Mouse (Mus musculus) spleen, adult 2 months (tissue): Measurements from ENCODE around the gene Zfp386. TPM values are rescaled to one million over a fixed set of nuclear protein-coding genes. Genes with fewer than 3 reads are reported as not detected.

Source experiments
- DNase-seq, 2 experiments: peaks; one replicate each; pipeline versions ENCODE4 v3.0.0 to v3.0.0-alpha.2; 2012 to 2021; ENCODE audit warnings: low spot score in 2 of 2, low read depth in 1 of 2
- H3K27ac ChIP-seq: fragments of 200-500 bp; 2 replicates; pipeline ENCODE4 v1.5.1; 2012; ENCODE audit warnings: low read length, inconsistent platforms; ENCODE audit not compliant: insufficient read depth
- H3K27me3 ChIP-seq: fragments of 200-500 bp; 2 replicates; pipeline ENCODE4 v1.6.1; 2012; ENCODE audit warnings: mild to moderate bottlenecking, moderate library complexity, low read length, inconsistent platforms; ENCODE audit not compliant: control insufficient read depth, insufficient read depth
- H3K36me3 ChIP-seq: fragments of 200-500 bp; 2 replicates; pipeline ENCODE4 v1.6.1; 2012; ENCODE audit warnings: mild to moderate bottlenecking, low read length, inconsistent platforms; ENCODE audit not compliant: control insufficient read depth, insufficient read depth
- H3K4me1 ChIP-seq: fragments of 200-500 bp; 2 replicates; pipeline ENCODE4 v1.6.1; 2011; ENCODE audit warnings: inconsistent platforms; ENCODE audit not compliant: control insufficient read depth, insufficient read depth, insufficient read length
- H3K4me3 ChIP-seq: fragments of 200-500 bp; 2 replicates; pipeline ENCODE4 v1.5.1; 2011; ENCODE audit warnings: mild to moderate bottlenecking, inconsistent platforms; ENCODE audit not compliant: insufficient read depth, insufficient read length; ENCODE audit errors: extremely low read depth
- CTCF ChIP-seq: fragments of 200-500 bp; IDR thresholded peaks from 2 replicates; pipeline ENCODE4 v1.5.1; 2011; ENCODE audit warnings: mild to moderate bottlenecking, inconsistent platforms; ENCODE audit not compliant: insufficient read depth, insufficient read length, insufficient replicate concordance; ENCODE audit errors: extremely low read depth
- POLR2A ChIP-seq: fragments of 200-500 bp; IDR thresholded peaks from 2 replicates; pipeline ENCODE4 v1.6.1; 2011; ENCODE audit warnings: low read depth, low read length, inconsistent platforms
- WGBS: fragments of 180-500 bp; shearing (Covaris S2); methylation state at CpG from one replicate; pipeline ENCODE4 v1.1.7; 2018; 5-methylcytosine and 5-hydroxymethylcytosine counted together
- polyA plus RNA-seq: library from polyadenylated mRNA; depleted of rRNA; stranded (reverse); fragments of >200 nt; gene quantifications from 2 replicates; pipeline ENCODE4 v1.2.3, GENCODE M21; 2012

Zfp386 gene
- polyA plus RNA-seq, 1 experiment: 4.6 TPM

DNA sequence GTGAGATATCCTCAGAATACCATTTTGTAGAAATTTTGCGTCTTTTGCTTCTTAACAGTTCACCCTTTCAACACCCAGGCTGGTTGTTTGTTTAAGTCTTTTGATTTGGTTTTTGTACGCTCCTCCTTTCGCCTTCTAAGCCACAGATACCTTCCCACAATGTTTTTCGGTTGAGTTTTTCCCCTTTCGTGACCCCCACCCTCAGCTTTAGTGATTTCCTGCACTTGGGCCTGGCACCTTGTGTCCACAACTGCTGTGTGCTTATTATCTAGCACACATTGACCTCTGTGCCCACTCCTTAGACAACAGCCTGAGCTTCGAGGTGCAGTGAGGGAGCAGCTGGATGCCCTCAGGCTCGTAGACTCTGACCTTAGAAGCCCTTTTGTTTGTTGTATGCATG lies 1.2 kb downstream of the Zfp386 start:
- no peak for DNase-seq
- Histone ChIP-seq H3K4me3 (peak overlapping the region; percentile 75), H3K4me1 (peaks cover 4% of the 10 kb centered on the region; the same call in 1 of the 2 replicates), H3K36me3 (no peaks in the 10 kb centered on the region), H3K27ac (no peak overlapping the region), H3K27me3 (no peaks in the 10 kb centered on the region)
- WGBS: 47% methylated on average over 7 of the region's 7 CpGs
- TF ChIP-seq CTCF: no peak
- no peak for TF ChIP-seq POLR2A

DNA sequence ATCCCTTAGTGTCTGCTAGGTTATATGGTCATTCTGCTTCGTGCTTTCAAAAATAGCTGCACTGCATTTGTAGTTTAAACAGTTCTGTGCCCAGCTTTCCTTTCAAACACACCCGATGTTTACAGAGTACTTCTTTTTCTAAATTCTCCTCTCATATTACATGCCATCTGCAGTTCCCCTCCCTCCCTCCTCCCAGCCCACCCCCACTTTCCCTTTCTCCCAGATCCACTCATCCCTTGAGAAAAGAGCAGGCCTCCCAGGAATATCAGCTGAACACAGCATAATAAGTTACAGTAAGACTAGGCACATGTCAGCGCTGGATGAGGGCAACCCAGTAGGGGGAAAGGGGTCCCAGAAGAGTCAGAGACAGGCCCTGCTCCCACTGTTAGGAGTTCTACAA lies 1.7 kb downstream of the Zfp386 start:
- peaks cover 6% of the 10 kb centered on the region; the same call in 1 of the 2 replicates for H3K4me1 ChIP-seq
- WGBS: 88% methylated on average over 3 of the region's 3 CpGs
- H3K4me3 ChIP-seq: no peak overlapping the region

DNA sequence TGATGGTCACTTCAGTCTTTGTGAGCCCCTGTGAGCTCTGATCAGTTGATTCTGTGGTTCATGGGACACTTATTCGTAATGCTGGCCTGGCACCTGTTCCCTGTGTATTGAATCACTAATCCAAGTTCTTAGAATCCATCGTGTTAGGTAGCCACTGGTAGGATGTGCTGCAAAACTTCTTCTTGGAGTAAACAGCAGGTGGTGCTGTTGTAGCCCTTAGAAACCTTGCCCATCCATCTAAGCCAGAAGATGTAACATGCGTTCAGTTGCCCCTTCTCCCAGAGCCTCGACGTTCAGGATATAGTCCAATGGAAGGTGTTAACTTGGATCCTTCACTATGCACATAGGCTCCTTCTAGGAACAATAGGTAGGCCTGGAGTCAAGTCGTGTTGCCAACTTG lies 2.2 kb downstream of the Zfp386 start:
- no peak overlapping the region for H3K27ac ChIP-seq
- 48% methylated on average over 6 of the region's 6 CpGs for WGBS
- peaks cover 6% of the 10 kb centered on the region; the same call in 1 of the 2 replicates for H3K4me1 ChIP-seq
- H3K4me3 ChIP-seq: no peak overlapping the region
- peak; percentile 29; the same call in 1 of the 2 replicates for TF ChIP-seq CTCF
- no peak for TF ChIP-seq POLR2A
- H3K27me3 ChIP-seq: no peaks in the 10 kb centered on the region
- H3K36me3 ChIP-seq: no peaks in the 10 kb centered on the region; the same call in 1 of the 2 replicates
- DNase-seq: peak; percentile 12 to 40

More for the DNA sequence above, 1.7 kb downstream of the Zfp386 start:
- H3K36me3 ChIP-seq: no peaks in the 10 kb centered on the region
- no peaks in the 10 kb centered on the region for H3K27me3 ChIP-seq
- no peak for DNase-seq
- no peak for TF ChIP-seq CTCF
- TF ChIP-seq POLR2A: no peak
- no peak overlapping the region for H3K27ac ChIP-seq

- Histone ChIP-seq H3K36me3 (peaks cover 20% of the 10 kb centered on the region), H3K27me3 (no peaks in the 10 kb centered on the region), H3K4me3 (no peak overlapping the region), H3K27ac (no peak overlapping the region), H3K4me1 (peaks cover 2% of the 10 kb centered on the region; the same call in 1 of the 2 replicates)
- 51% methylated on average over 8 of the region's 8 CpGs for WGBS
- TF ChIP-seq POLR2A (no peak), CTCF (no peak)
- DNase-seq: peak in 1 of 2 experiments; percentile 55
Measured at GRCm38 (mm10) chr12:116054342-116054741, 6.8 kb downstream of the Zfp386 start.

DNA sequence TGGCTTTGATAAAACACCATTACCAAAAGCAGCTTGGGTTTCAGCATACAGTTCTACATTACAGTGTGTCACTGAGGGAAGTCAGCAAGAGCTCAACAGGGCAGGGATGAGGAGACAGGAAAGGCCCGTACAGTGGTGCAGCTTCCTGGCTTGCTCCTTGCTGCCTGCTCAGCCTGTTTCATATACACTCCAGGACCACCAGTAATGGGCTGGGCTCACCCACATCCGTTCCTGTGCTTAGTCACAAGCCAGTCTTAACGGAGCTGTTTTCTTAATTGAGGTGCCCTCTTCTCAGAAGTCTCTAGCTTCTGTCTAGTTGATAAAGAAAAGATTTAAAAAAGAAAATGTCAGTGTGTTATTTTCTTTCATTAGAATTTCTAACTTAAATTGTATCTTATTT lies 8.6 kb downstream of the Zfp386 start:
- Histone ChIP-seq H3K4me3 (no peak overlapping the region), H3K27me3 (no peaks in the 10 kb centered on the region), H3K36me3 (peaks cover 27% of the 10 kb centered on the region), H3K27ac (no peak overlapping the region), H3K4me1 (peaks cover 2% of the 10 kb centered on the region; the same call in 1 of the 2 replicates)
- no peak for DNase-seq
- TF ChIP-seq CTCF: no peak
- no peak for TF ChIP-seq POLR2A
- WGBS: 82% methylated on average over 3 of the region's 3 CpGs

GRCm38 (mm10) chr12:116061561-116062193 lies 14.2 kb downstream of the Zfp386 start:
- Histone ChIP-seq H3K4me3 (no peak overlapping the region), H3K36me3 (peaks cover 19% of the 10 kb centered on the region), H3K27me3 (no peaks in the 10 kb centered on the region), H3K27ac (no peak overlapping the region), H3K4me1 (no peaks in the 10 kb centered on the region)
- WGBS: 93% methylated on average over 5 of the region's 5 CpGs
- no peak for TF ChIP-seq CTCF
- TF ChIP-seq POLR2A: no peak
- no peak for DNase-seq

DNA sequence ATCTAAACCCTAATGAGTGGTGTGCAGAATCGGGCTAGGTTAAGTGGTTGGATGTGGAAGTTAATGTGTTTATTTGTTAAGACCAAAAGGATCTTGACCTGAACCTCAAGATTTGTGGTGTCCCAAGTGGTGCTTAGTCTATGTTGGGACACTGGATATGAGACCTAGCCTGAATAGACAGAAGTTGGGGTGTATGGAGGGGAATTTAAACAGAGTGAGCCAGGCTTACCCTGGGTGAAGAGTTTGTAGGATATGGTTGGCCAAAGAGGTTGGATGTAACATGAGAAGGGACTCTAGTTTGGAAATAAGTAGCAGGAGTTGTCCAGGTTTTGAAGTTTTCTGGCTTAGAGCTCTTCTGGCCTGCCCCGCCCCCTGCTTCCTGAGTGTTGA lies 14.7 kb downstream of the Zfp386 start:
- H3K4me1 ChIP-seq: no peaks in the 10 kb centered on the region
- TF ChIP-seq POLR2A (no peak), CTCF (no peak)
- H3K27ac ChIP-seq: no peak overlapping the region
- H3K27me3 ChIP-seq: no peaks in the 10 kb centered on the region
- H3K4me3 ChIP-seq: no peak overlapping the region
- DNase-seq: no peak
- WGBS: 96% methylated on average over 2 of the region's 2 CpGs
- peaks cover 14% of the 10 kb centered on the region for H3K36me3 ChIP-seq
